Mouse (Mus musculus) forebrain, embryonic 13.5 days (tissue): ENCODE measurements at regions not wholly inside any gene's neighbourhood (a gene's known extent, or its start where the extent isn't known, plus 50 kb on each side); places are given as distances from the start of the nearest gene placed in this dataset.

Source experiments
- ATAC-seq: fragments of 200-750 bp; cut with Nextera tagmentation; 2 replicates; pipeline ENCODE4 v1.8.0; 2017
- H3K27ac ChIP-seq: fragments of 300-500 bp; sonication (generic); 2 replicates; pipeline ENCODE4 v1.5.1; 2015; ENCODE audit warnings: inconsistent platforms, mild to moderate bottlenecking, moderate library complexity
- H3K27me3 ChIP-seq: fragments of 300-500 bp; sonication (generic); 2 replicates; pipeline ENCODE4 v1.6.1; 2015; ENCODE audit warnings: mild to moderate bottlenecking, inconsistent platforms
- H3K36me3 ChIP-seq: fragments of 300-500 bp; sonication (generic); 2 replicates; pipeline ENCODE4 v1.6.1; 2015; ENCODE audit warnings: mild to moderate bottlenecking, inconsistent platforms; ENCODE audit not compliant: poor library complexity, severe bottlenecking
- H3K4me1 ChIP-seq: fragments of 300-500 bp; sonication (generic); 2 replicates; pipeline ENCODE4 v1.6.1; 2015; ENCODE audit warnings: inconsistent platforms
- H3K4me2 ChIP-seq: fragments of 300-500 bp; sonication (generic); 2 replicates; pipeline ENCODE4 v1.6.1; 2015; ENCODE audit warnings: inconsistent platforms, mild to moderate bottlenecking, moderate library complexity
- H3K4me3 ChIP-seq: fragments of 300-500 bp; sonication (generic); 2 replicates; pipeline ENCODE4 v1.5.1; 2015; ENCODE audit warnings: mild to moderate bottlenecking, inconsistent platforms
- H3K9ac ChIP-seq: fragments of 300-500 bp; sonication (generic); 2 replicates; pipeline ENCODE4 v1.6.1; 2015; ENCODE audit warnings: mild to moderate bottlenecking, inconsistent platforms
- H3K9me3 ChIP-seq: fragments of 300-500 bp; sonication (generic); replicated peaks from 2 replicates; pipeline ENCODE4 v1.6.1; 2016; ENCODE audit warnings: inconsistent platforms
- WGBS: fragments of 180-500 bp; shearing (Covaris S2); methylation state at CpG from one replicate; pipeline ENCODE4 v1.1.7; 2015; 5-methylcytosine and 5-hydroxymethylcytosine counted together

DNA sequence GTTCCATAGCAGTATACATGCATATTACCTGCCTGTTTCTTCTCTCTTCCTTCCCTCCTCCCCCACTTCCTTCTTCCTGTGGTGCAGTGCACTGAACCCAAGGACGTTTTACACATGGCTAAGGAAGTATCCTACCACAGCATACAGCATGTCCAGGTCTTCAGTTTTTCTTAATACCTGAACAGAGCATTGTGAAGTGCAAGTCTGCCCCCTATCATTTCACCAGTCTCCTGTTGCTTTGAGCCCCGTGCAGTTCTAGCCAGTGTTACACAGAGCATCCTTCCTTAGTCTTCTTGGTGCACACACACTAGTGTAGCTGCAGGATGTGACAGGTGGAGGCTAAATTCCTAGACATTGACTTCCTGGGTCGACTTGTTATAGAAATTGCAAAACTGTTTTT is 53.7 kb upstream of the Foxb1 start:
- H3K9ac ChIP-seq, result no peak overlapping the region
- H3K27me3 ChIP-seq, result peaks cover 64% of the 10 kb centered on the region
- 49% methylated on average over 3 of the region's 3 CpGs for WGBS
- H3K4me1 ChIP-seq, result no peaks in the 10 kb centered on the region
- no peaks in the 10 kb centered on the region; the same call in 1 of the 2 replicates for H3K9me3 ChIP-seq
- H3K4me2 ChIP-seq, result no peak overlapping the region
- no peak overlapping the region for H3K27ac ChIP-seq
- no peak overlapping the region for H3K4me3 ChIP-seq
- H3K36me3 ChIP-seq, result no peaks in the 10 kb centered on the region
- no peak for ATAC-seq

DNA sequence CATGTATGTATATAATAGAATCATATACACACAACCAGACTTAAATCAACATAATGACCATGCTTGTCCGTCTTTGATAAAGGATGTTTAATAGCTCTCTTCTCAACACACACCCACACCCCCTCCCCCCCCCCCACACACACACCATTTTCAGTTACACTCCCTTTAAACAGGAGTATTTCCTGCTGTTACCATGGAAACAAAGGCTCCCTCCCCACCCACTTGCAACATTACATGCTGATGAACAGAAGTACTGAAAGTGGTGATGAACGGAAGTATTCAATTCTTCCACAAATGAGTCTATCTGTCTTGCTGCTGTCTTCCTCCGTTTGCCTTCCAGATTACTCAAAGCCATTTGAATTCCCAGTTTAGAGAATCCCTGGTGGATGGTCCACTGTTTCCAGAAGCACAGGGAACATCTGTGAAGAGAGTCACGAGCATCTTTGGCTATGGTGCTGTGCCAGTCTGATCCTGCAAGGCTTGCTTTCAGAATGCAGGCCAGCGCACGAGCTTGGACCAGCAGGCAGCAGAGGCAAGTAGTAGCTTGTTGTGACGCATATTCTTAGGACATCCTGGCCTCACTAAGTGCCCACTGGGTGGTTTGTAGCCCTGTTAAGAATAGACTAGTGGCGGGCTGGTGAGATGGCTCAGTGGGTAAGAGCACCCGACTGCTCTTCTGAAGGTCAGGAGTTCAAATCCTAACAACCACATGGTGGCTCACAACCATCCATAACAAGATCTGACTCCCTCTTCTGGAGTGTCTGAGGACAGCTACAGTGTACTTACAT is 62.6 kb upstream of the Foxb1 start:
- H3K27ac ChIP-seq, result no peak overlapping the region
- no peak overlapping the region for H3K4me2 ChIP-seq
- H3K36me3 ChIP-seq, result no peaks in the 10 kb centered on the region
- 78% methylated on average over 9 of the region's 9 CpGs for WGBS
- H3K9me3 ChIP-seq, result no peaks in the 10 kb centered on the region
- H3K4me1 ChIP-seq, result 0 out of 2 replicates have a peak, but pooled peaks cover under 1% of the 10 kb centered on the region
- no peak for ATAC-seq
- no peak overlapping the region for H3K9ac ChIP-seq
- peaks cover 83% of the 10 kb centered on the region for H3K27me3 ChIP-seq
- no peak overlapping the region for H3K4me3 ChIP-seq

- Histone ChIP-seq H3K9ac (no peak overlapping the region), H3K36me3 (no peaks in the 10 kb centered on the region), H3K27ac (no peak overlapping the region), H3K4me1 (peaks cover 7% of the 10 kb centered on the region; the same call in 1 of the 2 replicates), H3K4me3 (no peak overlapping the region), H3K4me2 (no peak overlapping the region), H3K27me3 (peaks cover 88% of the 10 kb centered on the region), H3K9me3 (no peaks in the 10 kb centered on the region)
- 26% methylated on average over 6 of the region's 6 CpGs for WGBS
- peak; percentile 48; the same call in 1 of the 2 replicates for ATAC-seq
Measured at GRCm38 (mm10) chr9:69828428-69828827, 67.7 kb upstream of the Foxb1 start.

GRCm38 (mm10) chr9:69835396-69835795 is 74.7 kb upstream of the Foxb1 start:
- Histone ChIP-seq H3K27ac (no peak overlapping the region), H3K9me3 (no peaks in the 10 kb centered on the region), H3K9ac (no peak overlapping the region), H3K36me3 (no peaks in the 10 kb centered on the region), H3K4me1 (no peaks in the 10 kb centered on the region), H3K4me2 (no peak overlapping the region), H3K4me3 (no peak overlapping the region), H3K27me3 (peaks cover 97% of the 10 kb centered on the region)
- ATAC-seq, result no peak
- WGBS, result 85% methylated on average over 4 of the region's 4 CpGs

- Histone ChIP-seq H3K4me2 (no peak overlapping the region), H3K36me3 (no peaks in the 10 kb centered on the region), H3K4me3 (no peak overlapping the region), H3K9ac (no peak overlapping the region), H3K4me1 (peaks cover 7% of the 10 kb centered on the region), H3K27ac (no peak overlapping the region), H3K9me3 (no peaks in the 10 kb centered on the region), H3K27me3 (peaks cover 94% of the 10 kb centered on the region)
- no peak for ATAC-seq
- WGBS, result 90% methylated on average over 2 of the region's 2 CpGs
Measured at GRCm38 (mm10) chr9:69839198-69839597, 78.5 kb upstream of the Foxb1 start.

DNA sequence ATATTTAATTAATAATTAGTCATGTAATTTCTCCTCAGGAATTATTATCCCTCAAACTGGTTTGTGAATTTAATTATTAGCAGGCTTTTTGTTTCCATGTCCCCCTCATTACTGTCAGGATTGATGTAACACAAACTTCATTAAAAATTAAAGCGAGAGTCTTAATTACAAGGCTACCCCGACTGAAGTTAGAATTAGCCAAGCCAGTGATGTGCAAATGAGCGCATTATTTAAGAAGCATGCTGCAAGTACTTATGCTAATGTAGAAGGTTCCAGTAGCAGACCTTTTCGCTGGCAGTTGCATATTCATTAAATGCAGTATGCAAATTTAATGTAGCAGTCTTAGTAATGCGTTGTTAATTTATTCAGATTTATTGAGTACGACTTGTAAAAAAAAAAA is 84.0 kb upstream of the Foxb1 start:
- WGBS, result 18% methylated on average over 6 of the region's 6 CpGs
- Histone ChIP-seq H3K9me3 (no peaks in the 10 kb centered on the region), H3K27ac (no peak overlapping the region), H3K4me1 (peaks cover 20% of the 10 kb centered on the region), H3K4me3 (no peak overlapping the region), H3K9ac (no peak overlapping the region), H3K36me3 (no peaks in the 10 kb centered on the region), H3K27me3 (peaks cover 79% of the 10 kb centered on the region), H3K4me2 (no peak overlapping the region)
- peak; percentile 96 for ATAC-seq

GRCm38 (mm10) chr9:69845210-69845609 is 84.5 kb upstream of the Foxb1 start:
- H3K27ac ChIP-seq, result no peak overlapping the region
- peaks cover 79% of the 10 kb centered on the region for H3K27me3 ChIP-seq
- 28% methylated on average over 9 of the region's 9 CpGs for WGBS
- ATAC-seq, result peak; percentile 41
- H3K36me3 ChIP-seq, result no peaks in the 10 kb centered on the region
- H3K4me1 ChIP-seq, result peaks cover 20% of the 10 kb centered on the region
- no peak overlapping the region for H3K4me3 ChIP-seq
- H3K4me2 ChIP-seq, result 0 out of 2 replicates have a peak overlapping the region, but pooled peaks have one; percentile 2
- no peak overlapping the region for H3K9ac ChIP-seq
- H3K9me3 ChIP-seq, result no peaks in the 10 kb centered on the region

DNA sequence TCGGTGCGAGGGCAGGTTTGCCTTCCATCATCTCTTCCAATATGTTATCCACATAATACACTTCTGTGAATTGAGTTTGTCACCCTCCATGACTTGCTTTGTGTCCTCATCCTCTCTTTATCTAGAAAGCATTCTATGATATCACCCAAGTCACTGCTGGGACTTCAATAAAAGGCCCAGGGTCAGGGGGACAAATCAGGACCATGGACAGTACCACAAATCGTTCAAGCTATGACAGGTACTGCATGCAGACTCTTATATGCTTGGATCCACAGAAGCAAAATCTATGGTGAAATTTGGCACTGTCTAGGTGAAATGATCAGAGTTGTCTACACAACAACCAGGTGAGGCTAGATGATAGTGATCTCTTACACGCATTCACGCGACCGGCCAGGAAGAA is 95.9 kb upstream of the Foxb1 start:
- Histone ChIP-seq H3K27me3 (peaks cover 36% of the 10 kb centered on the region), H3K36me3 (no peaks in the 10 kb centered on the region), H3K4me3 (no peak overlapping the region), H3K9ac (no peak overlapping the region), H3K4me1 (peaks cover 7% of the 10 kb centered on the region; the same call in 1 of the 2 replicates), H3K9me3 (no peaks in the 10 kb centered on the region), H3K27ac (no peak overlapping the region), H3K4me2 (no peak overlapping the region)
- ATAC-seq, result no peak
- 89% methylated on average over 7 of the region's 7 CpGs for WGBS

DNA sequence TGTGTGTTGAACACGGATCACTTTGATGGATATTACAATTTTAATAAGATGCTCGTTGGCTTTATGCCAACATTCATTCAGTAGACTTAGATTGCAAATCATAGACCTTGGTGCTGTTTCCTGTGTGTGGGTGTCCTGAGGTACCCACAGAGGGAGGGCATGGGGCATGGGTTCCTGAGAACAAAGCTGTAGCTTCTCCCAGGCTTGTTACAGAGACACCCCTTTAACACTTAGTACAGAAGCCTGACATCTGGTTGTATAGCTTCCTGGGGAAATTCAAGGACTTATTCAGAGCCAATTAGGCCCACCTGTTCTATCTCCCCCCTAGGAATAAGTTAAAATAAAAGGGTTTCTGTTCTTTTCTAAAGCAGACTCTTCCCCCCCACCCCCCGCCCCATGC is 97.9 kb upstream of the Foxb1 start:
- H3K27ac ChIP-seq, result no peak overlapping the region
- H3K4me1 ChIP-seq, result peaks cover 7% of the 10 kb centered on the region; the same call in 1 of the 2 replicates
- H3K27me3 ChIP-seq, result peaks cover 27% of the 10 kb centered on the region
- peak; percentile 61 for ATAC-seq
- H3K9me3 ChIP-seq, result no peaks in the 10 kb centered on the region
- WGBS, result 65% methylated on average over 3 of the region's 3 CpGs
- H3K9ac ChIP-seq, result no peak overlapping the region
- no peak overlapping the region for H3K4me2 ChIP-seq
- no peaks in the 10 kb centered on the region for H3K36me3 ChIP-seq
- H3K4me3 ChIP-seq, result no peak overlapping the region

- no peaks in the 10 kb centered on the region for H3K4me1 ChIP-seq
- H3K4me3 ChIP-seq, result no peak overlapping the region
- no peak overlapping the region for H3K4me2 ChIP-seq
- no peaks in the 10 kb centered on the region for H3K36me3 ChIP-seq
- 85% methylated on average over 4 of the region's 4 CpGs for WGBS
- H3K27ac ChIP-seq, result no peak overlapping the region
- H3K9me3 ChIP-seq, result no peaks in the 10 kb centered on the region
- no peak overlapping the region for H3K9ac ChIP-seq
- ATAC-seq, result no peak
- peaks cover 10% of the 10 kb centered on the region; the same call in 1 of the 2 replicates for H3K27me3 ChIP-seq
Measured at GRCm38 (mm10) chr9:69870182-69870581, 109.4 kb upstream of the Foxb1 start.

GRCm38 (mm10) chr9:69886351-69886750 is 102.9 kb upstream of the Bnip2 start:
- no peaks in the 10 kb centered on the region for H3K36me3 ChIP-seq
- no peak overlapping the region for H3K9ac ChIP-seq
- no peak overlapping the region for H3K4me3 ChIP-seq
- no peak overlapping the region for H3K4me2 ChIP-seq
- no peaks in the 10 kb centered on the region for H3K9me3 ChIP-seq
- no peak overlapping the region for H3K27ac ChIP-seq
- 87% methylated on average over 5 of the region's 5 CpGs for WGBS
- no peak for ATAC-seq
- no peaks in the 10 kb centered on the region for H3K4me1 ChIP-seq
- peaks cover 17% of the 10 kb centered on the region; the same call in 1 of the 2 replicates for H3K27me3 ChIP-seq

DNA sequence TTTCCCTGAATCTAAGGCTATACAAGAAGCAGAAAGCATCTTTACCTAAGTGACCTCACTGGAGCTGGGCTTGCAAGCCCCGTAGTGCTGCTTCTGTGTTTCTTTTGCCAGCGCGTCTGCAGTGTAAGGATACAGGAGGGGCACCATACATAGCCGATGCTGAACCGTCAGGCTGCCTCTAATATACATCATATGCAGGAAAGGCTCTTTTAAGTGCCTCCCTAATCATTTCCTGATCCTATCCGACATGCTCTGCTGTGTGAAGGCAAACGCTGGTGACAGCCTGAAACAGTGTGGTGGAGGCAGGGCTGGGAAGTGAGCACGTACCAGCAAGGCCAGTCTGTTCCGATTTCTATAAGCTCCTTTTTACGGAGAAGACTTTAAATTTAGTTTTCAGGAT is 91.2 kb upstream of the Bnip2 start:
- Histone ChIP-seq H3K27me3 (peaks cover 37% of the 10 kb centered on the region), H3K4me2 (no peak overlapping the region), H3K9me3 (no peaks in the 10 kb centered on the region), H3K4me3 (no peak overlapping the region), H3K9ac (no peak overlapping the region), H3K36me3 (no peaks in the 10 kb centered on the region), H3K4me1 (no peaks in the 10 kb centered on the region; the same call in 1 of the 2 replicates), H3K27ac (no peak overlapping the region)
- WGBS, result 80% methylated on average over 10 of the region's 10 CpGs
- ATAC-seq, result no peak
